Mouse (Mus musculus): Measurements from ENCODE around the gene Sptssb.

- TF ChIP-seq CTCF (IDR thresholded peaks at IDR 0.05; ENCODE audit: control insufficient read depth, insufficient read depth, insufficient read length) (no peak), CEBPB (IDR thresholded peaks at IDR 0.05; ENCODE audit: low read depth) (no peak), MAX (IDR thresholded peaks at IDR 0.05) (no peak)
Measured at GRCm38 (mm10) chr3:69839485-69839884, 20.3 kb downstream of the Sptssb start.
